Comparison of ENCODE assay signal across 20 mouse cellular contexts in genomic region chr16:45204859-45205670, GRCm38 (mm10). TPM values are rescaled to one million over a fixed set of nuclear protein-coding genes. Genes with fewer than 3 reads are reported as not detected.
DNase-seq lines count a peak whose midpoint lies in the region; ATAC-seq and TF ChIP-seq lines count a peak whose summit lies in the region.
"Had no signal": no experiment of that assay in that cellular context is flagged by ENCODE, and none has a peak within 500 bp of the region (broad histone marks: within the 10 kb centered on the region; RNA-seq: fewer than 3 reads in every experiment).

No protein-coding gene starts in this region.

- peak; percentile 14 for DNase-seq in cerebellum, adult 11-12 months
- DNase-seq in lung, embryonic 14.5 days: peak; percentile 11
- DNase-seq in lung, postnatal 14 days: no peak
- DNase-seq in adrenal gland, postnatal 36 days: peak; percentile 69 to 71
- DNase-seq in cerebellum, postnatal 14 days: peak; percentile 30 to 31
- DNase-seq: gastrocnemius, postnatal 14 days; layer of hippocampus, postnatal 36 days; liver; liver, postnatal 0 days; right cerebral cortex, adult 18-20 months; thymus, postnatal 14 days had no signal

- H3K36me3 ChIP-seq in lung, embryonic 14.5 days (ENCODE audit: insufficient read depth): no peaks in the 10 kb centered on the region
- H3K36me3 ChIP-seq in midbrain, embryonic 15.5 days (replicated peaks): no peaks in the 10 kb centered on the region
- H3K36me3 ChIP-seq in liver, embryonic 12.5 days: no peaks in the 10 kb centered on the region
- H3K36me3 ChIP-seq: embryonic facial prominence, embryonic 10.5 days; G1E; hindbrain, embryonic 10.5 days had no signal

- H3K27me3 ChIP-seq in lung, embryonic 14.5 days (ENCODE audit: insufficient read depth, low read length): no peaks in the 10 kb centered on the region
- no peaks in the 10 kb centered on the region for H3K27me3 ChIP-seq in midbrain, embryonic 15.5 days (replicated peaks)
- no peaks in the 10 kb centered on the region for H3K27me3 ChIP-seq in liver, embryonic 12.5 days (replicated peaks)

- no peaks in the 10 kb centered on the region for H3K9me3 ChIP-seq in lung, embryonic 14.5 days (ENCODE audit: low read depth, low read length)
- no peaks in the 10 kb centered on the region for H3K9me3 ChIP-seq in midbrain, embryonic 15.5 days
- no peaks in the 10 kb centered on the region for H3K9me3 ChIP-seq in liver, embryonic 12.5 days (replicated peaks)
- H3K9me3 ChIP-seq: embryonic facial prominence, embryonic 10.5 days; G1E; hindbrain, embryonic 10.5 days had no signal

- no peak overlapping the region for H3K27ac ChIP-seq in lung, embryonic 14.5 days (ENCODE audit: low read depth)
- H3K27ac ChIP-seq in midbrain, embryonic 15.5 days: no peak overlapping the region
- H3K27ac ChIP-seq in liver, embryonic 12.5 days: no peak overlapping the region
- H3K27ac ChIP-seq: embryonic facial prominence, embryonic 10.5 days; hindbrain, embryonic 10.5 days; kidney, postnatal 0 days; layer of hippocampus, adult 2 months had no signal

- no peak overlapping the region for H3K4me2 ChIP-seq in lung, embryonic 14.5 days
- H3K4me2 ChIP-seq in midbrain, embryonic 15.5 days: no peak overlapping the region
- no peak overlapping the region for H3K4me2 ChIP-seq in liver, embryonic 12.5 days

- ATAC-seq in cerebellum, adult (ENCODE audit: insufficient number of reproducible peaks, low FRiP score, low TSS enrichment): no peak
- no peak for ATAC-seq in lung, embryonic 14.5 days (ENCODE audit: insufficient read depth)
- no peak for ATAC-seq in midbrain, embryonic 15.5 days (replicated peaks)
- ATAC-seq in liver, embryonic 12.5 days: no peak
- ATAC-seq: liver, postnatal 0 days had no signal

- 67% methylated on average over 12 of the region's 12 CpGs for WGBS in lung, embryonic 14.5 days
- 78% methylated on average over 12 of the region's 12 CpGs for WGBS in midbrain, embryonic 15.5 days
- 55% methylated on average over 12 of the region's 12 CpGs for WGBS in liver, embryonic 12.5 days (ENCODE audit: insufficient replicate concordance)

- H3K4me3 ChIP-seq in lung, embryonic 14.5 days (ENCODE audit: low read depth, low read length): no peak overlapping the region
- no peak overlapping the region for H3K4me3 ChIP-seq in midbrain, embryonic 15.5 days
- no peak overlapping the region for H3K4me3 ChIP-seq in liver, embryonic 12.5 days
- H3K4me3 ChIP-seq: embryonic facial prominence, embryonic 10.5 days; hindbrain, embryonic 10.5 days; layer of hippocampus, adult 2 months had no signal

- no peak overlapping the region for H3K9ac ChIP-seq in lung, embryonic 14.5 days
- H3K9ac ChIP-seq in midbrain, embryonic 15.5 days: no peak overlapping the region
- H3K9ac ChIP-seq in liver, embryonic 12.5 days: no peak overlapping the region
- H3K9ac ChIP-seq: liver, postnatal 0 days had no signal

- no peak for TF ChIP-seq CTCF in lung, embryonic 14.5 days (IDR thresholded peaks at IDR 0.05; ENCODE audit: low read depth)

- H3K4me1 ChIP-seq in lung, embryonic 14.5 days (ENCODE audit: insufficient read depth): no peaks in the 10 kb centered on the region
- H3K4me1 ChIP-seq in midbrain, embryonic 15.5 days: no peaks in the 10 kb centered on the region
- H3K4me1 ChIP-seq in liver, embryonic 12.5 days: no peaks in the 10 kb centered on the region
- H3K4me1 ChIP-seq: embryonic facial prominence, embryonic 10.5 days; hindbrain, embryonic 10.5 days had no signal

RNA-seq across cellular contexts. Expression of gene Btla, which starts 19.1 kb away (rescaled TPM):
- 0.13 TPM in 1 of 2 replicates, not detected in the other for polyA plus RNA-seq in lung, embryonic 14.5 days (2014; fragmentation: Nextera tagmentation; extraction: Ambion mirVana)
- total RNA-seq in adrenal gland, postnatal 36 days (2021): under 1 TPM; 0.30 TPM
- 0.13 and 0.14 TPM in 2 replicates for polyA plus RNA-seq in midbrain, embryonic 15.5 days (2015; fragmentation: Nextera tagmentation; extraction: Ambion mirVana)
- 0.36 and 0.44 TPM in 2 replicates for polyA plus RNA-seq in liver, embryonic 12.5 days (2016; fragmentation: Nextera tagmentation; extraction: Ambion mirVana)
- total RNA-seq: midbrain, postnatal 0 days had no signal
- polyA plus RNA-seq: G1E had no signal

RNA-seq across cellular contexts. Expression of gene Atg3, which starts 46.5 kb away (rescaled TPM):
- polyA plus RNA-seq in lung, embryonic 14.5 days (2014; fragmentation: Nextera tagmentation; extraction: Ambion mirVana): 37.7 and 38.4 TPM in 2 replicates
- 10 to 100 TPM; 53.2 to 62.6 TPM for total RNA-seq in adrenal gland, postnatal 36 days (2021)
- polyA plus RNA-seq in midbrain, embryonic 15.5 days (2015; fragmentation: Nextera tagmentation; extraction: Ambion mirVana): 53.8 and 56.7 TPM in 2 replicates
- 28.9 TPM in 2 replicates for polyA plus RNA-seq in liver, embryonic 12.5 days (2016; fragmentation: Nextera tagmentation; extraction: Ambion mirVana)

RNA-seq across cellular contexts. Expression of gene Slc35a5, which starts 46.6 kb away (rescaled TPM):
- polyA plus RNA-seq in lung, embryonic 14.5 days (2014; fragmentation: Nextera tagmentation; extraction: Ambion mirVana): 17.4 and 19.6 TPM in 2 replicates
- 10 to 100 TPM; 29.6 to 39.0 TPM for total RNA-seq in adrenal gland, postnatal 36 days (2021)
- 34.6 and 37.8 TPM in 2 replicates for polyA plus RNA-seq in midbrain, embryonic 15.5 days (2015; fragmentation: Nextera tagmentation; extraction: Ambion mirVana)
- 7.3 and 9.0 TPM in 2 replicates for polyA plus RNA-seq in liver, embryonic 12.5 days (2016; fragmentation: Nextera tagmentation; extraction: Ambion mirVana)
